Mouse (Mus musculus): Measurements from ENCODE around the gene Kif14. TPM values are rescaled to one million over a fixed set of nuclear protein-coding genes. Genes with fewer than 3 reads are reported as not detected.

Kif14 gene
- polyA plus RNA-seq, 1 experiment from 2014 or later, result 11.6 TPM

DNA sequence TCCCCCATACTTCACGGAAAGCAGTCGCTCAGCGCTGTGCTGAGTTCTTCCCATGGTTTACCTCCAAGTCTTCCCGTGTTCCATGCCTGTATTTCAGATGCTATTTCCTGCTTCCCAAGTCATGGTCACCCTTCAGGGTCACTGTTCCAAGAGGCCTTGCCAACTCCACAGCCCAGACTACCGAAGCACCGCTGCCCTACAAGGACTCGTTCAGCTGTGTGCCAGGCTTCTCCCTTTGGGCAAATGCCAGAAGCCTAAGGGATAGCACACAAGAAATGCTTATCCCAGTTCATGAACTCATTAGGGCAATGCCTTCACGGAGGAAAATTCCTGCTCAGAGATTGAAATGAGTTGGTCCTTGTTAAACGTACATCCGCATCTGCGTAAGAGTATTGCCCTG, 47.0 kb downstream of the Kif14 start:
- H3K27me3 ChIP-seq (ENCODE audit: control insufficient read depth, insufficient read depth, low read length), result no peaks in the 10 kb centered on the region
- H3K9me3 ChIP-seq (ENCODE audit: control insufficient read depth, low read length), result no peaks in the 10 kb centered on the region
- no peak overlapping the region for H3K27ac ChIP-seq (ENCODE audit: low read depth, low read length)
- no peak overlapping the region for H3K4me3 ChIP-seq (ENCODE audit: low read length)
- H3K36me3 ChIP-seq (ENCODE audit: control insufficient read depth, insufficient read depth, low read length), result peaks cover 18% of the 10 kb centered on the region
- H3K9ac ChIP-seq (ENCODE audit: low read depth, low read length), result no peak overlapping the region
- H3K4me1 ChIP-seq (ENCODE audit: control insufficient read depth, insufficient read depth, low read length), result no peaks in the 10 kb centered on the region
- H3K4me2 ChIP-seq (replicated peaks; ENCODE audit: low read depth, low read length), result no peak overlapping the region
- 92% methylated on average over 11 of the region's 11 CpGs for WGBS
- ATAC-seq (ENCODE audit: low FRiP score, low TSS enrichment), result no peak

DNA sequence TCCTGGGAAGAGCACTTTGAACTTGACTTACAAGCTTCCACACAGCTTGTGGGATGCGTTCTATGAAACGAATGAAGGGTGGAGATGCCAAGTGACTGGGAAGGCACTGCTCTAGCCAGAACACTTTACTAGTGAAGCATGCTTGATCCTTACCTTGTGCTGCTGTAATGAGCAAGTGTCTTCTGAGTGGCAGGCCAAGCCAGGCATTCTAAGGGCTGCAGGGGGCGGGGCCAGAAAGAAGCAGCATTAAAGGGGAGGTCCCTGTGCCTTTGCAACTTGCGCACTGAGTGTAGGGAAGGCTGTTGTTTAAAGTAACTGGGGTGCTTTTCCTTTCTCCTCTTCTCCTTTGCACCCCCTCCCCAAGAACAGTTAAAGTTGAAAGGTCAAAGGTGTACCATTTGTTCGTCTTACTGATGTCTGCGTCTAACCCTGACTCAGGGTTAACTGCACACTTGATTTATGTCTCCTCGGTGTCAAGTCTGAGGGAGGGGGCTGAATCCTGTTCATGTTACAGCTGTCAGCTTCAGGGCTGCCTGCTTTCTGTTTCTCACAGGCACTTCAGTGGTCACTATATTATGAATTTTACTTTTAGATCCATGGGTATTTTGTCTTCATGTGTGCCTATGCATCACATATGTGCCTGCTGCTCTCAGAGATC, 52.7 kb downstream of the Kif14 start:
- peaks cover 8% of the 10 kb centered on the region; the same call in 1 of the 2 replicates for H3K4me1 ChIP-seq (ENCODE audit: control insufficient read depth, insufficient read depth, low read length)
- H3K9me3 ChIP-seq (ENCODE audit: control insufficient read depth, low read length), result no peaks in the 10 kb centered on the region
- H3K9ac ChIP-seq (ENCODE audit: low read depth, low read length), result no peak overlapping the region
- ATAC-seq (ENCODE audit: low FRiP score, low TSS enrichment), result peak; percentile 87
- H3K4me3 ChIP-seq (ENCODE audit: low read length), result no peak overlapping the region
- 18% methylated on average over 7 of the region's 7 CpGs for WGBS
- peak overlapping the region; percentile 2; the same call in 1 of the 2 replicates for H3K4me2 ChIP-seq (replicated peaks; ENCODE audit: low read depth, low read length)
- no peak overlapping the region for H3K27ac ChIP-seq (ENCODE audit: low read depth, low read length)
- no peaks in the 10 kb centered on the region for H3K27me3 ChIP-seq (ENCODE audit: control insufficient read depth, insufficient read depth, low read length)
- H3K36me3 ChIP-seq (ENCODE audit: control insufficient read depth, insufficient read depth, low read length), result peaks cover 14% of the 10 kb centered on the region

DNA sequence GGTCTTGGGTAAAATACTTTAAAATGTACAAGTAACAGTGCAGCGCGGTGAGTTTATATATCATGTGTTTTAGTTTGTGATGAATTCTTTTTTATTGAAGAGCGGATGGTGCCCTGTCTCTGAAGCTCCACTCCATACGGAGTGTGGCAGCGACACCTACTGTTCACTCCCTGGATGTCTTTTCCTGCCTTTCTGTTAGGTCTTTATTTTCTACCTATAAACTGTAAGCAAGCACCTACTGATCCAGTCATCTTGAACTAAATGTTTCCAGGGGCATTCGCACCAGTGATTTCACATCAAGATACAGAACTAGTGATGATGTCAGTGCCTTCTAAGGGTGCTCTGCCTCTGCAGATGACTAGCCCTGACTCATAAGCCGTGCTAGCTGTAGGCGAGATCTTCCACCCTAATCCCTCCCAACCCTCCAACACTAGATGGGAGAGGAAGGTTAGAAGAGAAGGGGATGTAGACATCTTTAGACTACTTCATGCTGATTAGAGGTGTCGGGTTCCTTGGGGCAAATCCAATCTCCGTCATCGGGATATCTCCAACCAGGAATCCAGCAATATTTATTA, 55.3 kb downstream of the Kif14 start:
- H3K9me3 ChIP-seq (ENCODE audit: control insufficient read depth, low read length), result no peaks in the 10 kb centered on the region
- no peak overlapping the region for H3K27ac ChIP-seq (ENCODE audit: low read depth, low read length)
- 73% methylated on average over 11 of the region's 11 CpGs for WGBS
- no peak overlapping the region for H3K4me3 ChIP-seq (ENCODE audit: low read length)
- no peak overlapping the region for H3K4me2 ChIP-seq (replicated peaks; ENCODE audit: low read depth, low read length)
- H3K4me1 ChIP-seq (ENCODE audit: control insufficient read depth, insufficient read depth, low read length), result peaks cover 8% of the 10 kb centered on the region; the same call in 1 of the 2 replicates
- no peak for ATAC-seq (ENCODE audit: low FRiP score, low TSS enrichment)
- no peaks in the 10 kb centered on the region for H3K27me3 ChIP-seq (ENCODE audit: control insufficient read depth, insufficient read depth, low read length)
- no peak overlapping the region for H3K9ac ChIP-seq (ENCODE audit: low read depth, low read length)
- peaks cover 15% of the 10 kb centered on the region for H3K36me3 ChIP-seq (ENCODE audit: control insufficient read depth, insufficient read depth, low read length)

DNA sequence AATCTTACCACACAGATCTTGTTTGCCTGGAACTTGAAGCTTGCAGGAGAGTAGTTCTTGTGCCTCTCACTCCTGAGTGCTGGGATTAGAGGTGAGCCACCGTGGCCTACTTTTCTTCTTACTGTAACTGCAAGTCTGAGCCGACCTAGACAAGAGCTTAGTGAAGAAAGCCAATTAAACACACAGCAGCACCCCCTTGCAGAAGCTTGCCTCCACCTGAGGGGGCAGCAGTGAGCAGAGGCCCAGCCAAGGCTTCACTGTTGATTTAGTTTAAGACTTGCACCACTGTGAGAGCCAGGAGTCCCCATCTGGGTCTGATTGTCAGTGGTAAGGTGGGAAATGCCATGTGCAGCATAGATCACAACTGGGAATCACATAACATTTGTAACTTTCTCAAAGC, 58.8 kb downstream of the Kif14 start:
- Histone ChIP-seq H3K27ac (ENCODE audit: low read depth, low read length) (no peak overlapping the region), H3K9ac (ENCODE audit: low read depth, low read length) (no peak overlapping the region), H3K36me3 (ENCODE audit: control insufficient read depth, insufficient read depth, low read length) (peaks cover 39% of the 10 kb centered on the region), H3K4me1 (ENCODE audit: control insufficient read depth, insufficient read depth, low read length) (no peaks in the 10 kb centered on the region), H3K4me2 (replicated peaks; ENCODE audit: low read depth, low read length) (no peak overlapping the region), H3K4me3 (ENCODE audit: low read length) (no peak overlapping the region), H3K27me3 (ENCODE audit: control insufficient read depth, insufficient read depth, low read length) (no peaks in the 10 kb centered on the region), H3K9me3 (ENCODE audit: control insufficient read depth, low read length) (no peaks in the 10 kb centered on the region)
- no peak for ATAC-seq (ENCODE audit: low FRiP score, low TSS enrichment)
- WGBS, result 53% methylated on average over 2 of the region's 2 CpGs

DNA sequence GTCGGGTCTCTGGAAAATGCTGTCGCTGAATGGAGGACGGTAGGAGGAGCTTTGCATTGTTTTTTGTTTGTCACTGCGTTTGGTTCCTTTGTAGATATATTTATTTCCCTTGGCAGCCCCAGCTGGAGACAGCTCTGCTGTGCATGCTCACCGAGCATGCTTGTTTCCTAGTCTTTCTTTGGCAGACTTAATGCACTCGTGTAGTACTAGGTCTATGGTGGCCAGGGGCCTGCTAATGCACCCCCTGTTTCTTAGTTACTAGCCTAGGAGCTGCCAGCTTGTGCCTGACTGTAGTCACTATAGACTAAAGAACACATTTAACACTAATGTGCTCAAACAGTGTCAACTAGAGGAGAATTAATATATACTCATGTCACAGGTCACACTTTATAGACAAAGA, 59.7 kb downstream of the Kif14 start:
- Histone ChIP-seq H3K36me3 (ENCODE audit: control insufficient read depth, insufficient read depth, low read length) (peaks cover 41% of the 10 kb centered on the region), H3K27me3 (ENCODE audit: control insufficient read depth, insufficient read depth, low read length) (no peaks in the 10 kb centered on the region), H3K4me3 (ENCODE audit: low read length) (no peak overlapping the region), H3K4me2 (replicated peaks; ENCODE audit: low read depth, low read length) (no peak overlapping the region), H3K4me1 (ENCODE audit: control insufficient read depth, insufficient read depth, low read length) (no peaks in the 10 kb centered on the region), H3K9ac (ENCODE audit: low read depth, low read length) (no peak overlapping the region), H3K9me3 (ENCODE audit: control insufficient read depth, low read length) (no peaks in the 10 kb centered on the region), H3K27ac (ENCODE audit: low read depth, low read length) (no peak overlapping the region)
- no peak for ATAC-seq (ENCODE audit: low FRiP score, low TSS enrichment)
- 80% methylated on average over 6 of the region's 6 CpGs for WGBS

DNA sequence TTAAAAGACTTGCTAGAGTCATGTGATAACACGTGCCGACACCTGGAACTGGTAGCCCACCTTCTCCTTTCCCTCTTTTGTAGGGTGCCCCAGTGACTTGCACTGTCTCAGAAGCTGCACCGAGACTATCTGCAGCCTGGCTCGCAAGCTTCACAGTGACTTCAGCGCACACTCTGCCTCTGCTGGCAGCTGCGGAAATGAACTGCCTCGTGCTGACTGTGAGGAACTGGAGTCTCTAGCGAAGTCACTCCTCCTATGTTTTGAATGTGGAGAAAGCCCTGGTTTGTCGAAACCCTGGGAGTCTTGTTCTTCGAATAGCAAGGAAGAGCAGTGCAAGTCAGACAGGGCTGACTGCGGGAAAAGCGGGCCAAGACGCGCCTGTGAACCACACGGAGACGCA, 61.0 kb downstream of the Kif14 start:
- Histone ChIP-seq H3K27me3 (ENCODE audit: control insufficient read depth, insufficient read depth, low read length) (no peaks in the 10 kb centered on the region), H3K9ac (ENCODE audit: low read depth, low read length) (no peak overlapping the region), H3K9me3 (ENCODE audit: control insufficient read depth, low read length) (no peaks in the 10 kb centered on the region), H3K4me3 (ENCODE audit: low read length) (no peak overlapping the region), H3K4me1 (ENCODE audit: control insufficient read depth, insufficient read depth, low read length) (no peaks in the 10 kb centered on the region), H3K27ac (ENCODE audit: low read depth, low read length) (no peak overlapping the region), H3K4me2 (replicated peaks; ENCODE audit: low read depth, low read length) (no peak overlapping the region), H3K36me3 (ENCODE audit: control insufficient read depth, insufficient read depth, low read length) (peaks cover 39% of the 10 kb centered on the region)
- no peak for ATAC-seq (ENCODE audit: low FRiP score, low TSS enrichment)
- WGBS, result 87% methylated on average over 16 of the region's 16 CpGs

DNA sequence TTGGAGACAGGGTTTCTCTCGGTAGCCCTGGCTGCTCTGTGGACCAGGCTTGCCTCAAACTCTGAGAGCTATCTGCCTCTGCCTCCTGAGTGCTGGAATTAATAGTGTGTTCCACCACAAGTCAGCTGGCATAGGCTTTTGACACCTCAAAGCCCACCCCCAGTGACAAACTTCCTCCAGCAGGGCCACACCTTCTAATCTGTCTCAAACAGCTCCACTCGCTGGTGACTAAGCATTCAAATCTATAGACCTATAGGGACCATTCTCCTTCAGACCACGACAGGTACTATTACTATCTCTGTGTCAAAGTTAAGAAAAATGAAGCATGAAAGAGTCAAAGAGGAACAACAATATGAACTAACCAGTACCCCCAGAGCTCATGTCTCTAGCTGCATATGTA, 66.4 kb downstream of the Kif14 start:
- H3K4me1 ChIP-seq (ENCODE audit: control insufficient read depth, insufficient read depth, low read length), result no peaks in the 10 kb centered on the region

DNA sequence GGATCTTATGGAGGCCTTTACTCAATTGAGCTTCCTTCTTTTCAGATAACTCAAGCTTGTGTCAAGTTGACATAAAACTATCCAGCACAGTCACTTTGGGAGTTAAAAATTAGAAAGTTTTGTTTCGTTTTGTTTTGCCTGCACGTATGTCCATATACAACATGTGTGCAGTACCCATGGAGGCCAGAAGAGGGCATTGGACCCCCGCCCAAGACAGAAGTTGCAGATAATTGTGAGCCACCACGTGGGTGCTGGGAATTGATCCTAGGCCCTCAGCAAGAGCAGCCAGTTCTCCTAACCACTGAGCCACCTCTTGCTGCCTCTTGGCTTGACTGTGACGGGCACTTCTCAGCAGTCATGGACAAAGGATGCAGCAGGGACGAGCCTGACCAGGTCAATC, 70.8 kb downstream of the Kif14 start:
- 83% methylated on average over 6 of the region's 6 CpGs for WGBS
- Histone ChIP-seq H3K27ac (ENCODE audit: low read depth, low read length) (no peak overlapping the region), H3K4me2 (replicated peaks; ENCODE audit: low read depth, low read length) (no peak overlapping the region), H3K27me3 (ENCODE audit: control insufficient read depth, insufficient read depth, low read length) (no peaks in the 10 kb centered on the region), H3K4me3 (ENCODE audit: low read length) (no peak overlapping the region), H3K9ac (ENCODE audit: low read depth, low read length) (no peak overlapping the region), H3K36me3 (ENCODE audit: control insufficient read depth, insufficient read depth, low read length) (no peaks in the 10 kb centered on the region), H3K4me1 (ENCODE audit: control insufficient read depth, insufficient read depth, low read length) (peaks cover 14% of the 10 kb centered on the region), H3K9me3 (ENCODE audit: control insufficient read depth, low read length) (no peaks in the 10 kb centered on the region; the same call in 1 of the 2 replicates)
- ATAC-seq (ENCODE audit: low FRiP score, low TSS enrichment), result no peak

More for the DNA sequence above, 66.4 kb downstream of the Kif14 start:
- 85% methylated on average over 3 of the region's 3 CpGs for WGBS
- Histone ChIP-seq H3K4me3 (ENCODE audit: low read length) (no peak overlapping the region), H3K27me3 (ENCODE audit: control insufficient read depth, insufficient read depth, low read length) (no peaks in the 10 kb centered on the region), H3K4me2 (replicated peaks; ENCODE audit: low read depth, low read length) (no peak overlapping the region), H3K9ac (ENCODE audit: low read depth, low read length) (no peak overlapping the region), H3K9me3 (ENCODE audit: control insufficient read depth, low read length) (no peaks in the 10 kb centered on the region), H3K27ac (ENCODE audit: low read depth, low read length) (no peak overlapping the region), H3K36me3 (ENCODE audit: control insufficient read depth, insufficient read depth, low read length) (peaks cover 17% of the 10 kb centered on the region; the same call in 1 of the 2 replicates)
- ATAC-seq (ENCODE audit: low FRiP score, low TSS enrichment), result no peak

DNA sequence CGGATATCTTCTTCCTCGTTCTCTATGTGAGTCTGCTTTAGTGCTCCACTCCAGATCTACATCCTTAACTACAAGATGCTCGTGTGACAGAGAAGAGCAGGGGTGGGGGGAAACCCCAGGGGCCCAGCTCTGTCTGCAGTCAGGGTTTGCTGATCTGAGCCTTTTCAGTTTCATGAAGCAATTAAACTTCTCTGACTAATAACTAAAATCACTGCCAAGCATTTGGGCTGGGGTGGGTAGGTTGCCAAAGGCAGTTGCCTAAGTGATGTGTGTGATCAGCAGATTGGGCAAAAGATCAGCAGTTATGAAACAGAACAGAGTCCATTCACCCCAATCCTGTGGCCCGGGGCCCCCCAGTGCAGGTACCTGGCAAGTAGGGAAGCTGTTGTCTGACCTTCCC, 72.1 kb downstream of the Kif14 start:
- no peak for ATAC-seq (ENCODE audit: low FRiP score, low TSS enrichment)
- WGBS, result 86% methylated on average over 4 of the region's 4 CpGs
- H3K4me2 ChIP-seq (replicated peaks; ENCODE audit: low read depth, low read length), result no peak overlapping the region

More for the DNA sequence above, 72.1 kb downstream of the Kif14 start:
- H3K27me3 ChIP-seq (ENCODE audit: control insufficient read depth, insufficient read depth, low read length), result no peaks in the 10 kb centered on the region
- no peak overlapping the region for H3K4me3 ChIP-seq (ENCODE audit: low read length)
- H3K9me3 ChIP-seq (ENCODE audit: control insufficient read depth, low read length), result no peaks in the 10 kb centered on the region; the same call in 1 of the 2 replicates
- no peak overlapping the region for H3K9ac ChIP-seq (ENCODE audit: low read depth, low read length)
- H3K36me3 ChIP-seq (ENCODE audit: control insufficient read depth, insufficient read depth, low read length), result no peaks in the 10 kb centered on the region
- H3K4me1 ChIP-seq (ENCODE audit: control insufficient read depth, insufficient read depth, low read length), result peaks cover 14% of the 10 kb centered on the region
- H3K27ac ChIP-seq (ENCODE audit: low read depth, low read length), result no peak overlapping the region
